Mouse (Mus musculus): Measurements from ENCODE around the gene Mpo. TPM values are rescaled to one million over a fixed set of nuclear protein-coding genes. Genes with fewer than 3 reads are reported as not detected.

Gene Mpo
- total RNA-seq, 2 experiments from 2014 or later = 0.22 TPM; not detected in 1

DNA sequence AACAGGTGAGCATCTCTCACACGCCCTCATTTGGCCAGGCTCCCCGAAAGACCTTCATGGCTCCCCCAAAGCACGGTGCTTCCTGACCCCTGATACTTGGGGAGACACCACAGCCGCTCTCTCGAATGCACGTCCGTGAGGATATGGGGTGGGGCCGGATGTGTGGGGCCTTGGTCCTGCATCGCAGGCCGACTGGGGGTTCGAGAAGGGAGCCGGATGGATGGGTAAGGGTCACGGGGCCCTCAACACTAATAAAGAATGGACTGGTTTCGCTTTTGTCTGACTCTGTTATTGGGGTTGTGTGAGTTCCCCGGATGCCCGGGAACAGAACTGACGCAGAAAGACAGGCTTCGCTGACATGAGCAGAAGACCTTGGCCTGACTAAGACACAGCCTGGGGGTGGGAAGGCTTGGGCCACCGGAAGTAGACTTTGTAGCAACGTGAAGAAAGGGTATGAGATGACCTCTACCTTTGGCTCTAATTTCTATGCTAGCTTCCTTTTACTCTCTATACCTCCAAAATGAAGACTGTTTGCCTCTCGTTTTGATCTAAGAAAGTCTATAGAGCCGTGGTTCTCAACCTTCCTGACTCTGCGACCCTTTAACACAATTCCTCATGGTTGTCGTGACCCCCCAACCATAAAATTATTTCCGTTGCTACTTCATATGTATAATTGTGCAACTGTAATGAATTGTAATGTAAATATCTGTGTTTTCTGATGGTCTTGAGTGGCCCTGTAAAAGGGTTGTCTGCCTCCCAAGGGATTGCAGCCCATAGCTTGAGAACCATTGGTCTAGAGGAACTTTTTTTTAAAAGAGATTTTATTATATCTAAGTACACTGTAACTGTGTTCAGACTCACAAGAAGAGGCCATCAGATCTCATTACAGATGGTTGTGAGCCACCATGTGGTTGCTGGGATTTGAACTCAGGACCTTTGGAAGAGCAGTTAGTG lies 36.1 kb upstream of the Mpo start:
- DNase-seq (ENCODE audit: low spot score in 2 of 2) = no peak

DNA sequence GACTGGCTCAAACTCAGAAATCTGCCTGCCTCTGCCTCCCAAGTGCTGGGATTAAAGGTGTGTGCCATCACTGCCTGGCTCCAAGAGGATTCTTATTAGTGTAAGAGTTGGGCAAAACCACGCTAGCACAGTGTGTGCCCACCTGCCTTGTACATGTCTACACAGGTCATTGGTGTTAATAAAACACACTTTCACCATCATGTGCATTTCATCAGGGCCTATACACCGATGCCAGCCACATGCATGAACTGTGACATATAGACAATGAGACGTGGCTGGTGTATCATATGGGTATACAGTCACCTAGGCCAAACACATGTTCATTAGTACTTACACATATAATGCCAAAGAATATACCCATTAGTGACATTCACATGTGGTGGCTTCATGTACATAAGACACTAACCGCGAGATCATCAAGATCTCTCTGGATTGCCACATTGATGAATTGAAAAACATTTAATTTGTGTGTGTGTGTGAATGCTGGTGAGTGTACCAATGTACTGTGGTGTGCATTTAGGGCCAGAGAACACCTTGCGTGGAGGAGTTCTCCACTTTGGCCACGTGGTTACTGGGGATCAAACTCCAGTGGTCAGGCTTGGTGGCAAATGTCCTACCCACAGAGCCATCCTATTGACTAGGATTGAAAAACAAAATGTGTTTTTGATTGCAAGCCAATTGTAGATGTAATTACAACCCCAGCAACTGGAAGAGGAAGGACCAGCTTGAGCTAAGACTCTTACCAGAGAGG lies 35.0 kb upstream of the Mpo start:
- DNase-seq (ENCODE audit: low spot score in 2 of 2) = no peak

DNA sequence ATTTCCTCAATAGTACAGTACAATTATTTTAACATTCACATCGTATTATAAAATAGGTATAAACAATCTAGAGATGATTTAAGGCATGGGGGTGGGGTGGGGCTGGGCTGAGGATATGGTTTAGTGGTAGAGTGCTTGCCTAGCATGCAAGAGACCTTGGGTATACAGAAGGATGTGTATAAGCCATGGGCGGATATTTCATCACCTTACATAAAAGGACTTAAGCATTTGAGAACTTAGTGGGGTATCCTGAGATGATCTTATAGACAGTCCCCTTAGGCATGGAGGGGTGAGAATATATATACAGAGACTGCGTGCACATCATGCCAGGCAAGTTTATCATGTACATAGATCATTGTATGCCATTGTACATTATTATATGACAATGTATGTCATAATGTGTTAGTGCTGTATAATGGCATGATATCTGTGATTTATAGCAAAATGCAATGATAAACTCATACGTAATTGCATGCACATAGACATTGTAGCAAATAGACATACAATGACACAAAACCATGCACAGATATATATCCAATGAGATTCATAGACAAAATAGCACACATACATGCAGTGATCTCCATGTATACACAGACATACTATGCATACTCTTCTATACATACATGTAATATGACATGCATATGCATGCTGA lies 34.3 kb upstream of the Mpo start:
- DNase-seq (ENCODE audit: low spot score in 2 of 2) = no peak

- peak in 1 of 2 experiments; percentile 60 for DNase-seq (ENCODE audit: low spot score in 2 of 2)
Measured at GRCm38 (mm10) chr11:87759609-87760005, 33.8 kb upstream of the Mpo start.

GRCm38 (mm10) chr11:87760301-87761081 lies 32.9 kb upstream of the Mpo start, which contains the start of gene Tspoap1:
TSS of gene Tspoap1 (plus strand) at chr11:87760541.
- peak; percentile 81 to 83 for DNase-seq (ENCODE audit: low spot score in 2 of 2)

- no peak for DNase-seq (ENCODE audit: low spot score in 2 of 2)
Measured at GRCm38 (mm10) chr11:87761181-87761721, 32.1 kb upstream of the Mpo start.

DNA sequence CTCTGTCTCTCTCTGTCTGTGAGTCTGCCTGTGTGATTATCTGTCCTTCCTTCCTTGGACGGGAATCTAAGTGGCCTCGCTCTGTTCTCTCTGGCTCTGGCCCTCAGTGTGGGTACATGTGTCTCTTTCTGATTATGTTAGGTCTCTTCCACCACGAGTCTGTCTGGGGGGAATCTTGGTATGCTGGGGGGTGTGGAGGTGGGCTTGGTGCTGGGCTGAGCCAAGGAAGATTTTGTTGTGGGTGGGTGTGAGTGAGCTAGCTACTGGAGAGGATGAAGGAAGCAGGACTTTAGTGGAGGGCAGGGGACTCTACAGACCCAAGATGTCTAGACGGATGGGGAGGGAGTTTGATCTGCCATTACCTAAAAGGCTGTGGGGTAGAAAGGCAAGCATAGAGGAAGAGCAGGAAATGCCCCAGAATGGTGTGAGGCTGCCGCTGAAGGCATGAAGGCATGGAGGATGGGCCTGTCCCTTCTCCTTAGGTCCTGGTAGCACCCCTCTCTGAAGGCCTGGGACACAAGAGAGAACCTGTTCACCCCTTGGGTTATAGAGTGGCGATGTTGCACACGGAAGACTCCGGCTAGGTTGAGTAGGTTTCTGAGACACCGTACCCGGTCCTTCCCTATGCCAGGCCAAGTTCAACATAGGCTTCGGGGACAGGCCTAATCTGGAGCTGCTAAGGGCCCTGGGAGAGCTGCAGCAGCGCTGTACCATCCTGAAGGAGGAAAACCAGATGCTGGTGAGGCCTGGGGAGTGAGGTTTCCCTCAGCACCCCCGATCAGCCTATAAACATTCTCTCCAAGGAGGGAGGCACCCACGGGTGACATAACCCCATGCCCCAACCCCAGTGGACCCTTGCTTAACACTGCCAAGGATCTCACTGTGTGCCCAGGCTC lies 31.3 kb upstream of the Mpo start:
- DNase-seq (ENCODE audit: low spot score in 2 of 2) = peak in 1 of 2 experiments; percentile 25

- peak in 1 of 2 experiments; percentile 26 for DNase-seq (ENCODE audit: low spot score in 2 of 2)
Measured at GRCm38 (mm10) chr11:87762702-87763385, 30.5 kb upstream of the Mpo start.

DNA sequence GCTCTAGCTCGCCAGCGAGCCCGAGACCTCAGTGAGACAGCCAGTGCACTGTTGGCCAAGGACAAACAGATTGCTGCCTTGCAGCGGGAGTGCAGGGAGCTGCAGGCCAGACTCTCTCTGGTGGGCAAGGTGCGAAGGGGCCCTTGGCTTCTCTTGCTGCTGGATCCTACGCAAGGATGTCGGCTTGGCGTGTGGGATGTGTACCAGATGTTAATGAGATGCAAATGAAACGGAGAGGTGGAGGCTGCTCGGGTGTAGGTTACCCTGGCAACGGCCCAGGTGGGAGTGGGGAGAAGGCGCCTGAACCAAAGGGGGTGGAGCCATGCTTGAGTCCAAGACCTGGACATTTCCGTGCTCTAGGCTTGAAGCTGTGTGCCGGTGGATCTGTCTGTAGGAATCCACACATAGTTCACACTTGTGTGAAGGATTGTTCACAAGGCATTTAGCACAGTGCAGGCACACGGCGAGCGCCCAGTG lies 29.8 kb upstream of the Mpo start:
- peak; percentile 50 to 60 for DNase-seq (ENCODE audit: low spot score in 2 of 2)

DNA sequence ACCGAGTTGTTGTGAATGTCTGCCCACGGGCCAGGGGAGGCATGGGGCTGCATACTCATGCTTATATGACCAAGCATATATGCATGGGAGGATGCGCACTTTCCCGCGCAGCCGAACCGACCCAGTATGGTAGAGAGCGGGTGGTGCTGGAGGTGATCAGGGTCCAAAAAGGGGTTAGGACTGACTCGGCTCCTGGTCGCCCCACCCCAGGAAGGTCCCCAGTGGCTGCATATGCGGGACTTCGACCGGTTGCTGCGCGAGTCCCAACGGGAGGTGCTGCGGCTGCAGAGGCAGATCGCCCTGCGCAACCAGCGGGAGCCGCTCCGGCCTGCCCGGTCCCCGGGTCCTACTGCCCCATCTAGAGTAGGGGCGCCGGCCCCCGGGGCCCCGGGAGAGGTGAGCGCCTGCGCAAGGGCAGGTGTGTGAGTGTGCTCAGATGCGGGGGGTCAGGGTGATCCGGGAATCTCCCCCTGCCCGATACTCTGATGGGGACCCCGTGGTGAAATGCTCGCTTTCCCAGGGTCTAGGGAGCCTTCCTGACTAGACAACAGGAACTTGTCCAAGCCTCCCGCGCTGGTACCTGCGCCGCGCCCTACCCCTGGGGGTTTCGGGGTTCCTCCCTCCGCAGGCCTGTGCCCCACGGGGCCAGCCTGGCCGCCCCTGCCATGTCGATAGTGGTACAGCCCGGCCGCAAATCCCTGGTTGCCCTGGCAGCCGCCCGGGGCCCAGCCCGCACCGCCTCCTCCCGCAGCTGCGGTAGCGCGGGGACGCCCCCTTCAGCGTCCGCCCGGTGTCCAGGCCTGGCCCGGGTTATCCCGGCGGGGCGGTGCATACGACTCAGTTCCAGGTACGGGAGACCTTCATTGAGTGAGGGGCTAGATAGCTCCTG lies 29.1 kb upstream of the Mpo start:
- DNase-seq (ENCODE audit: low spot score in 2 of 2) = peak; percentile 51

DNA sequence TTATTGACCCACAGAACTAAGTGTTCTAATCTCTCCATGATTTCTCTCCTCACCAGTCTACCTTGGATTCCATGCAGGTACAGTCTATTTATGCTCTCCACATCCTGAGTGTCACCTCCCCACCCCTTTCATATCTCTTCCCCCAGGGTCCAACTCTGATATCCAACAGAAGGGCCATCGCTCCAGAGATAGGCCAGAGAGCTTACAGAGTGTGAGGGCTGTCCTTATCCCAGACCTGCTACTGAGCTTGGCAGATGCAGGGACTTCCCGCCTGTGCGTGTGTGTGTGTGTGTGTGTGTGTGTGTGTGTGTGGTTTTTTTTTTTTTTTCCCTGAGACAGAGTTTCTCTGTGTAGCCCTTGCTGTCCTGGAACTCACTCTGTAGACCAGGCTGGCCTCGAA lies 24.6 kb upstream of the Mpo start:
- no peak for DNase-seq (ENCODE audit: low spot score in 2 of 2)

GRCm38 (mm10) chr11:87770989-87771388 lies 22.4 kb upstream of the Mpo start:
- DNase-seq (ENCODE audit: low spot score in 2 of 2) = peak; percentile 42 to 73

- no peak for DNase-seq (ENCODE audit: low spot score in 2 of 2)
Measured at GRCm38 (mm10) chr11:87772354-87772753, 21.0 kb upstream of the Mpo start.

- DNase-seq (ENCODE audit: low spot score in 2 of 2) = peak; percentile 72 to 76
Measured at GRCm38 (mm10) chr11:87778100-87778765, 15.1 kb upstream of the Mpo start.

GRCm38 (mm10) chr11:87778915-87779314 lies 14.5 kb upstream of the Mpo start:
- DNase-seq (ENCODE audit: low spot score in 2 of 2) = no peak

DNA sequence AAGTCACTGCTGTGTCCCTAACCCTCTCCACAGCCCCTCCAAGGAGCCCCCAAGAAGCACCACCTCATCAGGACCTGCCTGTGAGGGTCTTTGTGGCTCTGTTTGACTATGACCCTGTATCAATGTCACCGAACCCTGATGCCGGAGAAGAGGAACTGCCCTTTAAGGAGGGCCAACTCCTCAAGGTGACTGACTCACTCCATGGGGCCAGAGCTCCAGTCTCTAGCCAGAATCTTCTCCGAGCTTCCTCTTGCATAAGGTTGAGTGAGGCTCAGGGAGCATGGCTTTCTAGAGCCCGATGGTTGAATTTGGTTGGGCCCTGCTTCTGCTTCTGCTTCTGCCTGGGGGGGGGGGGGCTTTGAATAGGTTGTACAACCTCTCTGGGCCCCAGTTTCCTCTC lies 14.0 kb upstream of the Mpo start:
- no peak for DNase-seq (ENCODE audit: low spot score in 2 of 2)

DNA sequence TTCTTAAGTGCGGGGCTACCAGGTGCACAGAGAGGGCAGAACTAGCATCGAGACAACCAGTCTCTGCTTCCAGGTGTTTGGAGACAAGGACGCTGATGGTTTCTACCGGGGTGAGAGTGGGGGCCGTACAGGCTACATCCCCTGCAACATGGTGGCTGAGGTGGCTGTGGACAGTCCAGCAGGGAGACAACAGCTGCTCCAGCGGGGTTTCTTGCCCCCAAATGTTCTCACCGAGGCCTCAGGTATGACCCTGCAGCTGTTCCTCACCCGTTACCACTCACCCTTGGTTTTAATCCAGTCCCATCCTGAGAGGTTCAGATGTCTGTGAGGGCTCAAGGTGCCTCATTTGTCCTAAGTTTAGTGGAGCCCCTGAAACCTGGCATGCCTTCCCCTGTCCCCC lies 13.3 kb upstream of the Mpo start:
- no peak for DNase-seq (ENCODE audit: low spot score in 2 of 2)
